Comparison of ENCODE assay signal across 8 mouse cellular contexts in the genomic region with DNA sequence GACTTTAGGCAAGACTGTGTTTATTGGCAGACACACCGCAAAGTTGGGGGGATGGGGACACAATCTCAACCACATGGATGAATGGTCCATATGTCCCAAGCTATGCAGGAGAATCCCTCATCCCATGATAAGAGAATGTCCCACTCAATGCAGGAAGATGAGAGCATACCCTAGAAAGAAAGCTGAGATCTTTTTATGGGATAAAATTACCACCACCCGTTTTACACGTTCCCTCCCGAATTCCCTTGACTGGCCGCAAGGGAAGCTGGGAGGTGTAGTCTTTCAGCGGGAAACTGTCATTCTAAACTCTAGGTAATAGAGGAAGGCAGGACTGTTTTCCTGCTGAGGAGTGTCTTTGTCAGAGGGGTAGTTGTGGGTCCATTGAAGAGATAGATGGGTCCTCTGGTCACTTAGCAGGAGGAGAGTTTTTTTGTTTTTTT. TPM values are rescaled to one million over a fixed set of nuclear protein-coding genes. Genes with fewer than 3 reads are reported as not detected.
A peak's percentile ranks its signal among the peaks of the same experiment; 100 is the strongest.
DNase-seq lines count a peak whose midpoint lies in the region; ATAC-seq and TF ChIP-seq lines count a peak whose summit lies in the region.

No protein-coding gene starts in this region.

- H3K9ac ChIP-seq in forebrain, embryonic 11.5 days (ENCODE audit: low read length) = peak overlapping the region; percentile 67
- H3K9ac ChIP-seq in liver, embryonic 16.5 days (ENCODE audit: low read depth, low read length) = peak overlapping the region; percentile 49

- TF ChIP-seq CTCF in G1E (IDR thresholded peaks at IDR 0.05; ENCODE audit: low read depth, low read length) = no peak
- no peak for TF ChIP-seq CTCF in olfactory bulb, adult 2 months (IDR thresholded peaks at IDR 0.05; ENCODE audit: insufficient read depth, low read depth, low read length)

- peak overlapping the region; percentile 51 for H3K4me2 ChIP-seq in forebrain, embryonic 11.5 days (ENCODE audit: low read depth, low read length, severe bottlenecking)
- H3K4me2 ChIP-seq in liver, embryonic 16.5 days (ENCODE audit: low read depth, low read length) = peak overlapping the region; percentile 44

- WGBS in forebrain, embryonic 11.5 days = 3% methylated on average over 6 of the region's 6 CpGs
- WGBS in liver, embryonic 16.5 days (ENCODE audit: insufficient replicate concordance) = 5% methylated on average over 6 of the region's 6 CpGs
- WGBS in olfactory bulb, adult 2 months = under 1% methylated on average over 6 of the region's 6 CpGs

- H3K27me3 ChIP-seq in G1E (ENCODE audit: insufficient read depth, low read length) = no peaks in the 10 kb centered on the region
- H3K27me3 ChIP-seq in forebrain, embryonic 11.5 days (ENCODE audit: control insufficient read depth, insufficient read depth, low read length) = no peaks in the 10 kb centered on the region
- H3K27me3 ChIP-seq in liver, embryonic 16.5 days (ENCODE audit: control insufficient read depth, insufficient read depth, low read depth, low read length) = no peaks in the 10 kb centered on the region

- peak; percentile 59 for DNase-seq in G1E (ENCODE audit: low spot score)
- no peak for DNase-seq in forebrain, embryonic 11.5 days (ENCODE audit: low spot score)
- peak; percentile 15 to 48 for DNase-seq in heart, postnatal 14 days
- DNase-seq in layer of hippocampus, adult 11-12 months (ENCODE audit: low spot score) = peak; percentile 62
- DNase-seq in yolk sac, embryonic 10.5 days (ENCODE audit: low spot score) = peak; percentile 67

- intact Hi-C loops in heart, postnatal 14 days (cut with DNase I) = no loop called here

- no peak for TF ChIP-seq POLR2A in olfactory bulb, adult 2 months (IDR thresholded peaks at IDR 0.05; ENCODE audit: insufficient read depth, low read depth, low read length)

- H3K27ac ChIP-seq in brown adipose tissue, adult 24 weeks (replicated peaks; ENCODE audit: low read depth, low read length) = no peak overlapping the region
- no peak overlapping the region for H3K27ac ChIP-seq in forebrain, embryonic 11.5 days (ENCODE audit: low read depth, low read length)
- no peak overlapping the region for H3K27ac ChIP-seq in liver, embryonic 16.5 days (ENCODE audit: low read length)
- peak overlapping the region; percentile 79; the same call in 1 of the 2 replicates for H3K27ac ChIP-seq in olfactory bulb, adult 2 months (ENCODE audit: insufficient read depth, low read depth, low read length)

- H3K4me3 ChIP-seq in G1E (ENCODE audit: low read depth, low read length) = peak overlapping the region; percentile 67
- peak overlapping the region; percentile 66 for H3K4me3 ChIP-seq in brown adipose tissue, adult 24 weeks (ENCODE audit: insufficient read depth, low read depth, low read length)
- peak overlapping the region; percentile 38 for H3K4me3 ChIP-seq in forebrain, embryonic 11.5 days (ENCODE audit: low read depth, low read length)
- peak overlapping the region; percentile 61 for H3K4me3 ChIP-seq in liver, embryonic 16.5 days (ENCODE audit: low read depth, low read length)
- H3K4me3 ChIP-seq in olfactory bulb, adult 2 months (ENCODE audit: insufficient read depth, low read depth, low read length) = peak overlapping the region; percentile 36

- 0 out of 2 replicates have a peak, but pooled peaks have one; percentile 43 for ATAC-seq in G1E (ENCODE audit: extremely low read depth, insufficient number of reproducible peaks, low FRiP score, poor library complexity, severe bottlenecking)
- peak; percentile 39; the same call in 1 of the 2 replicates for ATAC-seq in forebrain, embryonic 11.5 days (replicated peaks; ENCODE audit: low FRiP score)
- ATAC-seq in liver, embryonic 16.5 days (ENCODE audit: low read depth) = no peak

- H3K4me1 ChIP-seq in G1E (ENCODE audit: insufficient read depth, low read depth, low read length) = peaks cover 28% of the 10 kb centered on the region
- H3K4me1 ChIP-seq in brown adipose tissue, adult 24 weeks (ENCODE audit: control insufficient read depth, insufficient read depth, insufficient read length, low read length) = no peaks in the 10 kb centered on the region
- peaks cover 3% of the 10 kb centered on the region; the same call in 1 of the 2 replicates for H3K4me1 ChIP-seq in forebrain, embryonic 11.5 days (replicated peaks; ENCODE audit: control insufficient read depth, insufficient read depth, low read length)
- peaks cover 21% of the 10 kb centered on the region for H3K4me1 ChIP-seq in liver, embryonic 16.5 days (ENCODE audit: control insufficient read depth, low read depth, low read length)
- H3K4me1 ChIP-seq in olfactory bulb, adult 2 months (ENCODE audit: control insufficient read depth, insufficient read depth, low read length) = no peaks in the 10 kb centered on the region

- H3K9me3 ChIP-seq in G1E (replicated peaks) = no peaks in the 10 kb centered on the region
- no peaks in the 10 kb centered on the region for H3K9me3 ChIP-seq in forebrain, embryonic 11.5 days (ENCODE audit: control insufficient read depth, low read length)
- H3K9me3 ChIP-seq in liver, embryonic 16.5 days (replicated peaks; ENCODE audit: control insufficient read depth, low read length) = no peaks in the 10 kb centered on the region

- H3K36me3 ChIP-seq in G1E (replicated peaks) = no peaks in the 10 kb centered on the region
- H3K36me3 ChIP-seq in forebrain, embryonic 11.5 days (ENCODE audit: control insufficient read depth, insufficient read depth, low read length) = no peaks in the 10 kb centered on the region
- H3K36me3 ChIP-seq in liver, embryonic 16.5 days (ENCODE audit: control insufficient read depth, insufficient read depth) = no peaks in the 10 kb centered on the region

RNA-seq across cellular contexts. Expression of gene Prr14l, which starts 3.7 kb away (rescaled TPM):
- total RNA-seq in G1E (2014; fragmentation: Nextera tagmentation) (64.2 and 68.9 TPM in 2 replicates), G1E (2017) (35.8 and 40.3 TPM in 2 replicates)
- 30.7 and 33.0 TPM in 2 replicates for polyA plus RNA-seq in G1E (2012)
- 2.8 and 3.6 TPM in 2 replicates for polyA plus RNA-seq in brown adipose tissue, adult 24 weeks (2012; ENCODE audit: insufficient read depth, insufficient read length, missing spikeins)
- polyA plus RNA-seq in forebrain, embryonic 11.5 days (2014; fragmentation: Nextera tagmentation; extraction: Ambion mirVana) = 14.2 and 15.3 TPM in 2 replicates
- total RNA-seq in heart, postnatal 14 days (2021) = 10 to 100 TPM; 10.1 to 11.6 TPM
- polyA plus RNA-seq in liver, embryonic 16.5 days (2015; fragmentation: Nextera tagmentation; extraction: Ambion mirVana) = 6.2 and 8.0 TPM in 2 replicates
- polyA plus RNA-seq in olfactory bulb, adult 2 months (2012; ENCODE audit: insufficient read depth, insufficient read length, low replicate concordance, missing spikeins) = not detected in 2 replicates

RNA-seq across cellular contexts. Expression of gene Depdc5, which starts 5.7 kb away (rescaled TPM):
- total RNA-seq in G1E (2014; fragmentation: Nextera tagmentation) = 46.1 and 52.4 TPM in 2 replicates
- total RNA-seq in G1E (2017) = 24.6 and 27.2 TPM in 2 replicates
- polyA plus RNA-seq in G1E (2012) = 2.5 and 5.4 TPM in 2 replicates
- polyA plus RNA-seq in brown adipose tissue, adult 24 weeks (2012; ENCODE audit: insufficient read depth, insufficient read length, missing spikeins) = 16.2 and 17.0 TPM in 2 replicates
- polyA plus RNA-seq in forebrain, embryonic 11.5 days (2014; fragmentation: Nextera tagmentation; extraction: Ambion mirVana) = 32.6 and 40.3 TPM in 2 replicates
- 10 to 100 TPM; 19.3 to 24.2 TPM for total RNA-seq in heart, postnatal 14 days (2021)
- polyA plus RNA-seq in liver, embryonic 16.5 days (2015; fragmentation: Nextera tagmentation; extraction: Ambion mirVana) = 8.0 and 8.6 TPM in 2 replicates
- polyA plus RNA-seq in olfactory bulb, adult 2 months (2012; ENCODE audit: insufficient read depth, insufficient read length, low replicate concordance, missing spikeins) = 384 TPM in 1 of 2 replicates, not detected in the other

RNA-seq across cellular contexts. Expression of gene Gm20671, which starts 30.9 kb away (rescaled TPM):
- total RNA-seq in G1E (2014; fragmentation: Nextera tagmentation) = 2.3 TPM in 1 of 2 replicates, not detected in the other
- not detected in 2 replicates for total RNA-seq in G1E (2017)
- 3.7 and 12.9 TPM in 2 replicates for polyA plus RNA-seq in G1E (2012)
- not detected in 2 replicates for polyA plus RNA-seq in brown adipose tissue, adult 24 weeks (2012; ENCODE audit: insufficient read depth, insufficient read length, missing spikeins)
- polyA plus RNA-seq in forebrain, embryonic 11.5 days (2014; fragmentation: Nextera tagmentation; extraction: Ambion mirVana) = not detected in 2 replicates
- total RNA-seq in heart, postnatal 14 days (2021) = not detected
- polyA plus RNA-seq in liver, embryonic 16.5 days (2015; fragmentation: Nextera tagmentation; extraction: Ambion mirVana) = not detected in 2 replicates
- not detected in 2 replicates for polyA plus RNA-seq in olfactory bulb, adult 2 months (2012; ENCODE audit: insufficient read depth, insufficient read length, low replicate concordance, missing spikeins)
